Mouse (Mus musculus) heart, postnatal 36 days (tissue): ENCODE results near the gene Nr1i3. TPM values are rescaled to one million over a fixed set of nuclear protein-coding genes. Genes with fewer than 3 reads are reported as not detected.

Experiments
- total RNA-seq, 2 experiments: library from RNA; stranded (reverse); gene quantifications; 2 replicates each; pipeline ENCODE4 v1.2.3; 2021

The Nr1i3 gene
- total RNA-seq, 2 experiments from 2014 or later: 0.08 TPM; not detected in 1

Other genes starting within 250 kb of the Nr1i3 start
- 10 to 100 TPM in 1 of 2 experiments, 1 to 10 TPM in 1; 7.3 to 10.0 TPM for gene Fcgr2b, start 237.4 kb upstream of the Nr1i3 start, total RNA-seq
- under 1 TPM in 1 of 2 experiments, not detected in 1; 0.76 TPM for gene Fcgr4, start 195.1 kb upstream of the Nr1i3 start, total RNA-seq
- gene Fcgr3, start 149.0 kb upstream of the Nr1i3 start, total RNA-seq: 10 to 100 TPM; 13.7 to 18.6 TPM
- gene Cfap126, start 100.1 kb upstream of the Nr1i3 start, total RNA-seq: 1 to 10 TPM in 1 of 2 experiments, under 1 TPM in 1; 0.69 to 1.2 TPM
- gene Sdhc, start 63.4 kb upstream of the Nr1i3 start, total RNA-seq: 1,000 to 10,000 TPM; 1,165 to 1,188 TPM
- under 1 TPM in 1 of 2 experiments, not detected in 1; 0.44 TPM for gene Mpz, start 63.3 kb upstream of the Nr1i3 start, total RNA-seq
- gene Pcp4l1, start 17.7 kb upstream of the Nr1i3 start, total RNA-seq: 100 to 1,000 TPM; 222 to 295 TPM
- 10 to 100 TPM; 81.8 to 82.7 TPM for gene Tomm40l, start 8.5 kb downstream of the Nr1i3 start, total RNA-seq
- gene Apoa2, start 11.1 kb downstream of the Nr1i3 start, total RNA-seq: 1 to 10 TPM in 1 of 2 experiments, under 1 TPM in 1; 0.75 to 2.0 TPM
- 10 to 100 TPM; 13.3 to 16.3 TPM for gene Fcer1g, start 20.4 kb downstream of the Nr1i3 start, total RNA-seq
- under 1 TPM; 0.50 to 0.92 TPM for gene Adamts4, start 36.5 kb downstream of the Nr1i3 start, total RNA-seq
- gene Ndufs2, start 37.4 kb downstream of the Nr1i3 start, total RNA-seq: 1,000 to 10,000 TPM; 1,421 to 1,530 TPM
- 10 to 100 TPM; 14.5 to 19.7 TPM for gene B4galt3, start 56.4 kb downstream of the Nr1i3 start, total RNA-seq
- 10 to 100 TPM; 13.2 to 14.2 TPM for gene Ppox, start 67.2 kb downstream of the Nr1i3 start, total RNA-seq
- 10 to 100 TPM; 22.1 to 22.3 TPM for gene Usp21, start 74.0 kb downstream of the Nr1i3 start, total RNA-seq
- 10 to 100 TPM; 84.9 to 88.8 TPM for gene Ufc1, start 81.1 kb downstream of the Nr1i3 start, total RNA-seq
- 10 to 100 TPM; 21.3 to 24.2 TPM for gene Dedd, start 115.2 kb downstream of the Nr1i3 start, total RNA-seq
- gene Nit1, start 131.7 kb downstream of the Nr1i3 start, total RNA-seq: 10 to 100 TPM; 27.7 to 28.4 TPM
- 10 to 100 TPM; 79.4 to 95.6 TPM for gene Pfdn2, start 131.7 kb downstream of the Nr1i3 start, total RNA-seq
- not detected for gene Klhdc9, start 146.8 kb downstream of the Nr1i3 start, total RNA-seq
- gene Nectin4, start 156.1 kb downstream of the Nr1i3 start, total RNA-seq: under 1 TPM; 0.08 to 0.30 TPM
- gene Arhgap30, start 175.0 kb downstream of the Nr1i3 start, total RNA-seq: 1 to 10 TPM; 2.7 to 2.9 TPM
- 10 to 100 TPM; 41.0 to 52.1 TPM for gene Usf1, start 197.3 kb downstream of the Nr1i3 start, total RNA-seq
- gene Tstd1, start 204.9 kb downstream of the Nr1i3 start, total RNA-seq: 1 to 10 TPM; 1.2 to 1.6 TPM
- gene F11r, start 223.6 kb downstream of the Nr1i3 start, total RNA-seq: 10 to 100 TPM; 38.7 to 43.2 TPM